Mouse (Mus musculus) CH12.LX (cell line): ENCODE data around the gene Cipc. TPM values are rescaled to one million over a fixed set of nuclear protein-coding genes. Genes with fewer than 3 reads are reported as not detected.
A peak's percentile ranks its signal among the peaks of the same experiment; 100 is the strongest.

Source experiments
- DNase-seq: peaks from one replicate; pipeline ENCODE4 v3.0.0-alpha.2; 2013; ENCODE audit errors: extremely low read depth
- H3K27ac ChIP-seq: 2 replicates; pipeline ENCODE4 v1.5.1; 2012; ENCODE audit warnings: low read depth, mild to moderate bottlenecking, control low read depth, moderate library complexity; ENCODE audit not compliant: insufficient read depth
- H3K27me3 ChIP-seq: replicated peaks from 2 replicates; pipeline ENCODE3; 2012; ENCODE audit warnings: inconsistent platforms
- H3K36me3 ChIP-seq, 2 experiments: replicated peaks in 1 of 2; 2 replicates each; pipeline versions ENCODE3 to v1.6.1; 2012; ENCODE audit warnings: inconsistent platforms in 1 of 2, low read length in 1 of 2, mild to moderate bottlenecking in 1 of 2, mixed read lengths in 1 of 2, moderate library complexity in 1 of 2; ENCODE audit not compliant: control insufficient read depth in 1 of 2, insufficient read depth in 1 of 2
- H3K4me1 ChIP-seq, 2 experiments: 2 replicates each; pipeline ENCODE4 v1.6.1; 2012; ENCODE audit warnings: inconsistent platforms in 1 of 2, moderate library complexity in 1 of 2; ENCODE audit not compliant: insufficient read depth in 2 of 2, control insufficient read depth in 1 of 2
- H3K4me2 ChIP-seq: 2 replicates; pipeline ENCODE4 v1.6.1; 2012; ENCODE audit warnings: low read depth, mild to moderate bottlenecking, control low read depth; ENCODE audit not compliant: poor library complexity, insufficient read depth, severe bottlenecking
- H3K4me3 ChIP-seq, 3 experiments: fragments of 150-350 bp in 1 of 3; sonication (generic) in 1 of 3; replicated peaks in 1 of 3; 2 replicates each; pipeline versions ENCODE3 to v1.5.1; 2011 to 2012; ENCODE audit warnings: low read depth in 2 of 3, low read length in 2 of 3, mild to moderate bottlenecking in 2 of 3, moderate library complexity in 2 of 3, control low read depth in 1 of 3, improper control_type of control experiment in 1 of 3, inconsistent platforms in 1 of 3, mixed read lengths in 1 of 3; ENCODE audit not compliant: poor library complexity in 1 of 3
- H3K79me2 ChIP-seq: replicated peaks from 2 replicates; pipeline ENCODE4 v1.6.1; 2012; ENCODE audit warnings: mild to moderate bottlenecking, moderate library complexity; ENCODE audit not compliant: control insufficient read depth, poor library complexity, insufficient read depth, severe bottlenecking; ENCODE audit errors: extremely low read depth
- H3K9ac ChIP-seq: 2 replicates; pipeline ENCODE4 v1.6.1; 2012; ENCODE audit warnings: low read depth, mild to moderate bottlenecking, control low read depth, moderate library complexity; ENCODE audit not compliant: insufficient read depth
- H3K9me3 ChIP-seq: replicated peaks from 2 replicates; pipeline ENCODE3; 2012; ENCODE audit warnings: low read length, inconsistent platforms, mixed read lengths
- BHLHE40 ChIP-seq: IDR thresholded peaks from 2 replicates; pipeline ENCODE4 v1.6.1; 2011; ENCODE audit warnings: mild to moderate bottlenecking, low read depth, low read length, improper control_type of control experiment
- CHD1 ChIP-seq: IDR thresholded peaks from 2 replicates; pipeline ENCODE4 v1.6.1; 2012; ENCODE audit warnings: low read depth, low read length, improper control_type of control experiment, inconsistent platforms
- CTCF ChIP-seq, 2 experiments: IDR thresholded peaks in 1 of 2; conservative IDR thresholded peaks in 1 of 2; 2 replicates each; pipeline ENCODE4 v1.5.1; 2011 to 2012; ENCODE audit warnings: low read depth in 2 of 2, low read length in 2 of 2, improper control_type of control experiment in 1 of 2, inconsistent platforms in 1 of 2, mild to moderate bottlenecking in 1 of 2, moderate library complexity in 1 of 2
- ELF1 ChIP-seq: IDR thresholded peaks from 2 replicates; pipeline ENCODE4 v1.6.1; 2014; ENCODE audit warnings: low read depth, mild to moderate bottlenecking, inconsistent platforms, low read length, improper control_type of control experiment
- EP300 ChIP-seq: IDR thresholded peaks from 2 replicates; pipeline ENCODE4 v1.6.1; 2011; ENCODE audit warnings: low read length, improper control_type of control experiment
- ETS1 ChIP-seq: conservative IDR thresholded peaks from 2 replicates; pipeline ENCODE4 v1.6.1; 2012; ENCODE audit warnings: low read depth, mild to moderate bottlenecking, inconsistent platforms, low read length, improper control_type of control experiment, moderate library complexity
- HCFC1 ChIP-seq: IDR thresholded peaks from 2 replicates; pipeline ENCODE4 v1.6.1; 2012; ENCODE audit warnings: low read depth, mild to moderate bottlenecking, inconsistent platforms, low read length, improper control_type of control experiment
- IRF4 ChIP-seq: IDR thresholded peaks from 2 replicates; pipeline ENCODE4 v1.6.1; 2014; ENCODE audit warnings: low read depth, mild to moderate bottlenecking, inconsistent platforms, low read length, improper control_type of control experiment
- JUND ChIP-seq: conservative IDR thresholded peaks from 2 replicates; pipeline ENCODE4 v1.6.1; 2011; ENCODE audit warnings: low read depth, low read length, improper control_type of control experiment
- MAFK ChIP-seq: IDR thresholded peaks from 2 replicates; pipeline ENCODE4 v1.6.1; 2011; ENCODE audit warnings: low read length, improper control_type of control experiment; ENCODE audit not compliant: insufficient replicate concordance
- MAX ChIP-seq: IDR thresholded peaks from 2 replicates; pipeline ENCODE4 v1.6.1; 2011; ENCODE audit warnings: low read length, improper control_type of control experiment
- MEF2A ChIP-seq: IDR thresholded peaks from 2 replicates; pipeline ENCODE4 v1.6.1; 2014; ENCODE audit warnings: low read depth, mild to moderate bottlenecking, inconsistent platforms, low read length, improper control_type of control experiment, borderline replicate concordance
- MXI1 ChIP-seq: IDR thresholded peaks from 2 replicates; pipeline ENCODE4 v1.6.1; 2011; ENCODE audit warnings: mild to moderate bottlenecking, low read depth, low read length, improper control_type of control experiment
- MYC ChIP-seq: IDR thresholded peaks from 2 replicates; pipeline ENCODE4 v1.6.1; 2011; ENCODE audit warnings: low read depth, mild to moderate bottlenecking, improper control_type of control experiment, low read length
- NELFE ChIP-seq: IDR thresholded peaks from 2 replicates; pipeline ENCODE4 v1.6.1; 2011; ENCODE audit warnings: low read depth, low read length, improper control_type of control experiment
- NRF1 ChIP-seq: IDR thresholded peaks from 2 replicates; pipeline ENCODE4 v1.6.1; 2014; ENCODE audit warnings: low read depth, mild to moderate bottlenecking, inconsistent platforms, low read length, improper control_type of control experiment, moderate library complexity
- PAX5 ChIP-seq: IDR thresholded peaks from 2 replicates; pipeline ENCODE4 v1.6.1; 2012; ENCODE audit warnings: low read length, inconsistent platforms, mixed read lengths
- POLR2A ChIP-seq: IDR thresholded peaks from 2 replicates; pipeline ENCODE4 v1.6.1; 2011; ENCODE audit warnings: low read depth, mild to moderate bottlenecking, improper control_type of control experiment, low read length
- POLR2AphosphoS2 ChIP-seq: IDR thresholded peaks from 2 replicates; pipeline ENCODE4 v1.6.1; 2011; ENCODE audit warnings: low read depth, low read length, improper control_type of control experiment
- RAD21 ChIP-seq: IDR thresholded peaks from 2 replicates; pipeline ENCODE4 v1.6.1; 2011; ENCODE audit warnings: low read depth, mild to moderate bottlenecking, low read length, improper control_type of control experiment, moderate library complexity
- RCOR1 ChIP-seq: conservative IDR thresholded peaks from 2 replicates; pipeline ENCODE4 v1.6.1; 2012; ENCODE audit warnings: low read depth, mild to moderate bottlenecking, inconsistent platforms, low read length, improper control_type of control experiment
- SIN3A ChIP-seq: IDR thresholded peaks from 2 replicates; pipeline ENCODE4 v1.6.1; 2012; ENCODE audit warnings: low read length, improper control_type of control experiment, inconsistent platforms
- SMC3 ChIP-seq: IDR thresholded peaks from 2 replicates; pipeline ENCODE4 v1.6.1; 2011; ENCODE audit warnings: low read depth, low read length, improper control_type of control experiment
- TBP ChIP-seq: conservative IDR thresholded peaks from 2 replicates; pipeline ENCODE4 v1.6.1; 2011; ENCODE audit warnings: low read depth, low read length, improper control_type of control experiment
- TCF12 ChIP-seq: IDR thresholded peaks from 2 replicates; pipeline ENCODE4 v1.6.1; 2014; ENCODE audit warnings: low read depth, mild to moderate bottlenecking, inconsistent platforms, low read length, improper control_type of control experiment
- USF1 ChIP-seq: IDR thresholded peaks from 2 replicates; pipeline ENCODE4 v1.6.1; 2014; ENCODE audit warnings: low read depth, mild to moderate bottlenecking, inconsistent platforms, low read length, improper control_type of control experiment
- USF2 ChIP-seq: conservative IDR thresholded peaks from 2 replicates; pipeline ENCODE4 v1.6.1; 2011; ENCODE audit warnings: low read depth, low read length, improper control_type of control experiment
- dilution Hi-C: fragments of 300-500 bp; cut with MboI; formaldehyde crosslinking; loops from 2 replicates; pipeline ENCODE4 v1.14.3; 2020; ENCODE audit warnings: low sequenced_read_pairs; ENCODE audit not compliant: extremely low pct_unique_long_range_greater_than_20kb, extremely low pct_ligation_motif_present
- in situ Hi-C: fragments of 300-500 bp; cut with MboI; formaldehyde crosslinking; loops from 3 replicates; pipeline ENCODE4 v1.14.3; 2019; ENCODE audit warnings: low sequenced_read_pairs, low pct_ligation_motif_present, low pct_unique_long_range_greater_than_20kb, mixed read lengths
- polyA plus RNA-seq: library from polyadenylated mRNA; unstranded; fragments of >175 nt; gene quantifications from 2 replicates; pipeline ENCODE4 v1.2.1, GENCODE M21; 2012; ENCODE audit warnings: low read depth; ENCODE audit not compliant: insufficient read length
- total RNA-seq, 2 experiments: library from RNA; depleted of rRNA; stranded (reverse); fragments of 300-350 nt in 1 of 2; fragments of >200 nt in 1 of 2; gene quantifications; 2 replicates each; pipeline ENCODE4 v1.2.3; 2012 to 2014

The Cipc gene
- total and polyA plus RNA-seq, 3 experiments, result 15.7 to 20.5 (median 18.7) TPM

DNA sequence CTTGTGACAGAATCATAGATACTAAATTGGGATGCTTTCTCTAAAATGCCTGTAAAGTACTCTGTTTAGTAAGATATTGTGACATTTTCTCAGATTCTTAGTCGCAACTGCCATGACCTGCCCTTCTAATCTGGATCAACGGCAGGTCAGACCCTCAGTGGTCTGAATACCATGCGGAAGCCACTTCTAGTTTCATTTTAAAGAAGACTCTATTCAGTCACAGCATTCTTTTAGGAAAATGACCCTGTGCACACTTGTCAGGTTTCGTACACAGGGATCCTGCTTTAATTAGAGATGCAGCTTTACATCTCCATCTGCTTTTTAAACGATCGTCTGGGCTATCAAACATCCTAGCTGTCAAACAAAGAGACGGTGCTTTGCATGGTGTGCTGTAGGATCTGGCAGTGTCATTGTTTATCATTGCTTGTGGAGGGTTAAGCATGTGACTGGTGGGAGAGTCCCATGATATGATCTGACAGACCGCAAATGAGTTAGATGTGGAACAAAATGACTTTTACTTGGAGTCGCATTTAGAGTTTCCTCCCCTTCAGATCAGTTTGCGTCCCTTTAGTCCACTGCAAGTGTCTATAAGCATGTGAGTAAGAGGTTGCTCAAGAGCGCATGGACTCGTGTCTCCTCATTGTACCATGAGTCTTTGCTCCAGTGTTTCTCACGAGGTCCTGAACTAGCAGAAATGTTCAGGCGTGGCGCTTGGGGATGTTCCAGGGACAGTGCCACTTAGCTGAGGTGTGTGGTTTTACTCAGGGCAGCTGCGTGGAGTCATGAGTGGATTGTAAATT is 3.5 kb downstream of the Cipc start:
- H3K9ac ChIP-seq, result peak overlapping the region; percentile 84
- H3K4me3 ChIP-seq, result peak overlapping the region; percentile 24 to 52 (median 44)
- peaks cover 0 to 29% of the 10 kb centered on the region in 2 experiments; a peak in 2 of 4 replicates for H3K4me1 ChIP-seq
- H3K27me3 ChIP-seq, result no peaks in the 10 kb centered on the region
- peak; percentile 77; the same call in 1 of the 2 replicates for TF ChIP-seq IRF4
- peak; percentile 89 for TF ChIP-seq ETS1
- TF ChIP-seq TCF12, result peak; percentile 20; the same call in 1 of the 2 replicates
- no peak for TF ChIP-seq PAX5
- TF ChIP-seq USF1, result peak; percentile 29; the same call in 1 of the 2 replicates
- TF ChIP-seq EP300, result peak; percentile 49
- TF ChIP-seq ELF1, result no peak
- no peak for TF ChIP-seq RCOR1
- TF ChIP-seq JUND, result no peak
- TF ChIP-seq POLR2AphosphoS2, result no peak
- peak; percentile 99 for TF ChIP-seq SIN3A
- TF ChIP-seq MEF2A, result peak; percentile 58; the same call in 1 of the 2 replicates
- TF ChIP-seq CHD1, result 0 out of 2 replicates have a peak, but pooled peaks have one; percentile 14
- TF ChIP-seq CTCF (conservative IDR thresholded peaks at IDR 0.05 in 1 of 2, IDR thresholded peaks at IDR 0.05 in 1 of 2; ENCODE audit: low read depth in 2 of 2, low read length in 2 of 2), result no peak
- TF ChIP-seq USF2, result no peak; the same call in 1 of the 2 replicates
- TF ChIP-seq RAD21, result no peak
- 0 out of 2 replicates have a peak, but pooled peaks have one; percentile 52 for TF ChIP-seq TBP
- no peak for TF ChIP-seq SMC3
- 0 out of 2 replicates have a peak, but pooled peaks have one; percentile 56 for TF ChIP-seq MAFK
- TF ChIP-seq MXI1, result peak; percentile 95
- no peak for TF ChIP-seq NELFE
- TF ChIP-seq POLR2A, result 0 out of 2 replicates have a peak, but pooled peaks have one; percentile 14
- TF ChIP-seq NRF1, result no peak
- TF ChIP-seq MYC, result peak; percentile 93
- TF ChIP-seq BHLHE40, result peak; percentile 95
- TF ChIP-seq HCFC1, result no peak
- peak; percentile 90 for TF ChIP-seq MAX
- TF ChIP-seq, all 38 proteins: peak for 15
- H3K4me2 ChIP-seq, result peak overlapping the region; percentile 100
- peaks cover 17 to 28% of the 10 kb centered on the region in 2 experiments for H3K36me3 ChIP-seq
- peak; percentile 87 for DNase-seq
- no peaks in the 10 kb centered on the region for H3K9me3 ChIP-seq
- dilution Hi-C loops (no loop called here), in situ Hi-C loops (no loop called here)
- peaks cover 34% of the 10 kb centered on the region for H3K79me2 ChIP-seq
- peak overlapping the region; percentile 83 for H3K27ac ChIP-seq
